Mouse (Mus musculus) gastrocnemius, postnatal 4 days (tissue): ENCODE results near the gene Zdhhc20. TPM values are rescaled to one million over a fixed set of nuclear protein-coding genes. Genes with fewer than 3 reads are reported as not detected.
A peak's percentile ranks its signal among the peaks of the same experiment; 100 is the strongest.
"Not testable (repeated sequence)": the region's sequence is repeated elsewhere in the genome, so short reads cannot be mapped to it uniquely, and the experiment has no call there.

Experiments used
- DNase-seq, 2 experiments: peaks; one replicate each; pipeline ENCODE4 v3.0.0; 2021 to 2022; ENCODE audit warnings: low spot score in 2 of 2, mixed read lengths in 2 of 2
- long read RNA-seq, 2 experiments: library from polyadenylated mRNA; stranded (forward); transcript quantifications; one replicate each; pipeline ENCODE4 v2.0.0; 2021
- total RNA-seq, 2 experiments: library from RNA; stranded (reverse); gene quantifications; 2 replicates each; pipeline ENCODE4 v1.2.3; 2021

Zdhhc20 gene
- total RNA-seq = 10 to 100 TPM; 27.2 to 28.2 TPM
- long read RNA-seq, experiment 1, full-length matches to known transcripts = 18 of 36 reads
- long read RNA-seq, experiment 1, partial matches to known transcripts = 1 of 36 reads
- long read RNA-seq, experiment 1, other reads (novel, unspliced or antisense) = 17 of 36 reads
- long read RNA-seq, experiment 2, full-length matches to known transcripts = 21 of 61 reads
- long read RNA-seq, experiment 2, partial matches to known transcripts = 4 of 61 reads
- long read RNA-seq, experiment 2, other reads (novel, unspliced or antisense) = 36 of 61 reads

DNA sequence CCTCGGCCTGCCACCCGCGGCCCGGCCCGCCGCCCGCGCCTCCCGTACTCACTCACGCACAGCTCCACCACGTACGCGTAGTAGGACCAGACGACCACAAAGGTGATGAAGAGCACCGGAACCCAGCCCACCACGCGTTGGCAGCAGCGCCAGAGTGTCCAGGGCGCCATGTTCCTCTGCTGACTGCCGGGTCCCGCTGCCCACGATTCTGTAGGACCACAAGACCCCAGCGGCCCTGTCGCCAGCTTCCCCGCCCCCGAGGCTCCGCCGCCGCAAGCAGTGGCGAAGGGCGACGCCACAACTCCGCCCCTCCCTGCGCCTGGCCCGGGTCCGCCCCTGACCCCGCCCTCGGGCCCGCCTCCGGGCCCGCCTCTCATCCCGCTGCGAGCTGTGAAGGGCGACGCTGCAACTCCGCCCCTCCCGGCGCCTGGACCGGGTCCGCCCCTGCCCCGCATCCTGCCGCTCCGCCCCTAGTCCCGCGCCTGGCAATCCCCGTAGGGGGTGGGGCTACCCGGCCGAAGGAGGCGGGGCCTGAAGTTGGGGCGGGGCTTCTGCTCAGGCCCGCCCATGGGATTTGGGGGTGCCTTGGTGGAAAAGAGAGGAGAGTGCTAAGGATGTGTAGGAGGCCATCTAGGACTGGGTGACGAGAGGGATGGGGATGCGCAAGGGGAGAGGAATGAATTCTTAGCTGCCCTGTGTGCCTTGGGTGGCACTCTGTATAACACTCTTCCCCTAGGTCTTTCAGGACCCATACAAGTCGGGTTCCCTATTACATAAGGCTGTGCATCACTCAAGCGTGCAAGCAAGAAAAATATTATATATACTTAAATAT is at the start of gene Zdhhc20:
Gene Zdhhc20 (minus strand): TSS at position 266 of the 832 bp plus-strand sequence.
- peak; percentile 94 to 95 for DNase-seq

DNA sequence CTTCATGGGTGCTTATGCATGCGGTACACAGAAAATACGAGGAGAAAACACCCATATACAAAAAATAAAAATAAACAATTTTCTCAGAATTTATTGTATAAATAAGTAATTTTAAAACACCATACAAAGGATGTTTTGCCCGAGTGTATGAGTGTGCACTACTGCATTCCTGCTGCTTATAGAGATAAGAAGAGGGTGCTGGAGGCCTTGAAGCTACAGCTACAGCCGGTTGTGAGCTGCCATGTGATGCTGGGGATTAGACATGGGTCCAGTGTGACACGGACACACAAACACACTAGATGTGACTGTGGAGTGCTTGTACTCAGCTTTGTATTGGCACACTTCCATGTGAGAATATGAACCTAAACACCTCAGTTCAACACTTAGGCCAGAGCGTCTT is 47.2 kb upstream of the Zdhhc20 start:
- DNase-seq = no peak

DNA sequence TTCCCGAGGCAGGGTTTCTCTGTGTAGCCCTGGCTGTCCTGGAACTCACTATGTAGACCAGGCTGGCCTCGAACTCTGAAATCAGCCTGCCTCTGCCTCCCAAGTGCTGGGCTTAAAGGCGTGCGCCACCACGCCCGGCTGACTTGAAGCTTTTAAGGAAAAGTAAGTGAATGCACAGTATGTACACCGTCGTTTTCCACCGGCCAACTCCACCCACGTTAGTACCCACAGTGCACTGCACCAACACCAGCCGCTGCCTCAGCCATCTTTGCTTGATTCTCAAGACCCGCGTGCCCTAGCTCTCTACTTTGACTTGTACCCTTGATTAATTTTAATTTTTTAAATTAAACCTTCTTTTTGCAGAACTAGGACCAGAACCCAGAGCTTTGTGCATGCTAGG is 44.6 kb upstream of the Zdhhc20 start:
- no peak for DNase-seq

DNA sequence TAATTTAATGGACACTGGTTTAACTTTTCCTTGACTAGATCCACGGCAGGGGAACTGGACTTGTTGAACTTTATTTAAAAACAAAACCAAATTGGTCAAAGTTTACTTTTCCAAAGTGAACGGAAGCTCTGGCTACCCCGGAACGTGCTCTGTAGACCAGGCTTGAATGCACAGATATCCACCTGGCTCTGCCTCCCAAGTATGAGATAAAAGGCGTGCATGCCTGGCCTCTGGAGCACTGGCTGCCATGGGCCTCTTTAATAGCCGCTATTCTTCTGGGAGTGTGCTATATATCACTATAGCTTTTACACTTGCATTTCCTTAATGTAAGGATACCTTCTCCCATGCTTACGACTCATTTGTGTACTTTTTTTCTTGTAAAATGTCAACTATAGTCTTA is 43.5 kb upstream of the Zdhhc20 start:
- DNase-seq = no peak

DNA sequence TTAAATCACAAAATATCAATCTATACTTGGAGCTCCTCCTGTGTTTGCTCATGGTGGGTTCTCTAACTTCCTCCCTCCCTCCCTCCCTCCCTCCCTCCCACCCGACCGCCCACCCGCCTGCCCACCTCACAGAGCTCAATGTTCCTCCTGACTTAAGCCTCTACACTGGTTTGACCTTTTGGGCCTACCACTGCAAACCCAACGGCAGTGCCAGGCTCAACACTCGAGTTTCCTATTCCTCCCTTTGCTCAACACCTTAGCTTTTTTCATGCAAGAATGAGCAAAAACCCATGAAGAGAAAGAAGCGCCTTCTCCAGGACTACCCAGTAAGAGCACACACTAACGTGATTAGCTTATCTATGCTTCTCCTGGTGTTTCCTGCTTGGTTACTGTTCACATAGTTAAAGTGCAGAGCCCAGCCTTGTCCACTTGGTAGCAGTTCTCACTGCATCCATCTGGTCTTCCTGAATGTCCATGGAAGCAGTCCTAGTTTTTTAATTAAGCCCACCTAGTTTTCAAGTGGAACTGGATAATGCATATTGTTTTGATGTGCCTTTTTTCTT is 42.9 kb upstream of the Zdhhc20 start:
- DNase-seq = no peak

DNA sequence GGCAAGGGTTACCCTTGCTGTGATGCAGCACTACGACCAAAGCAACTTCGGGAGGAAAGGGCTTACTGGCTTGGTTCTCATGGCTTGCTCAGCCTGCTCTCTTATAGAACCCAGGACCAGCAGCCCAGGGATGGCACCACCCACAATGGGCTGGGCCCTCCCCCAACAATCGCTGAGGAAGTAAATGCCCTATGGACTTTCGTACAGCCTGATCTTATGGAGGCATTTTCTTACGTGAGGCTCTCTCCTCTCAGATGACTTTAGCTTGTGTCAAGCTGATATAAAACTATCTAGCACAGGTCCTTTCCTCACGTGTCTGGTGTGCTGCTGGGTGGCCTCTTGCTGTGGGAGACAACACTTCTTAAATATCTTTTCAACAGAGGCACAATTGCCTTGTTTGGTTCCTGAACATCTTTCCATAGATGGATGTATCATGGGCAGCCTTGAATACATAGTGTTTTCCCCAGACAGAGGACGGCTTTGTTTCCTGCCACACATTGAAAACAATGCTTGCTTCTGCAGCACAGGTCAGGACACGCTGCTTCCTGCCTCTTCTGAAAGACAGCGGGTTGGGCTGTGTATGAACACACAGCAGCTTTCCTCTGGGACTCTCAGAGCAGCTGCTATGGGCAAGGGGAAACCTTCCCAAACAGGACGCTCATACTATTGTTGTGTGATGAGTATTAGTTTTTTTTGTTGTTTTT is 31.5 kb upstream of the Zdhhc20 start:
- peak in 1 of 2 experiments; percentile 22 for DNase-seq

DNA sequence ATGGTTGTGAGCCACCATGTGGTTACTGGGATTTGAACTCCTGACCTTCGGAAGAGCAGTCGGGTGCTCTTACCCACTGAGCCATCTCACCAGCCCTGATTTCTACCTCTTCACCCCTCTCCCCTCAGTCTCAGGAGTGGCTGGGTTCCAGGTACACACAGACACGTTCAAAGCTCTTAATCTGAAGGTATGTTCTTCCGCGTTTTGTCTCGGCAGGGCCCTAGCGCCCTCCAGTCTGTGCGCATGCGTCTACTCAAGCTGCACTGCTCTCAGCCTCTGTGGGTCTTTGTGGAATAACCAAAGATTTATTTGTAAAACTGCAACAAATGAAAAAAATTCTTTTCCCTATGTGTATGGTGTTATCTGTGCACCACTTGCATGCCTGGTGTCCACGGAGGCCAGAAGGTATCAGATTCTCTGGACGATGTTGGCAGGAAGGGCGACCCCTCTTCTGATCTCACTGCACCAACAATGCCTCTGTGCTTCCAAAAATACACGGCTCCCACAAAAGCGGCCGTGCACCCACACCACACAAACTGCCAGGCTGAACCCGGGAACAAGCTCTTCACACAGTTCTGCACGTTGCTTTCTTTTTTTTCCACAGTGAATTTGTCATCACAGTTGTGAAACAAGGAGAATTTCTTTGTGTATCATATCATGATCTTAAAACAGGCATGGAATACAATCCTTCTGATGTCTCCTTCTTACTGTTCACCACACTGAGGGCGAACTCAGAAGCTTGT is 30.7 kb upstream of the Zdhhc20 start:
- DNase-seq = no peak

DNA sequence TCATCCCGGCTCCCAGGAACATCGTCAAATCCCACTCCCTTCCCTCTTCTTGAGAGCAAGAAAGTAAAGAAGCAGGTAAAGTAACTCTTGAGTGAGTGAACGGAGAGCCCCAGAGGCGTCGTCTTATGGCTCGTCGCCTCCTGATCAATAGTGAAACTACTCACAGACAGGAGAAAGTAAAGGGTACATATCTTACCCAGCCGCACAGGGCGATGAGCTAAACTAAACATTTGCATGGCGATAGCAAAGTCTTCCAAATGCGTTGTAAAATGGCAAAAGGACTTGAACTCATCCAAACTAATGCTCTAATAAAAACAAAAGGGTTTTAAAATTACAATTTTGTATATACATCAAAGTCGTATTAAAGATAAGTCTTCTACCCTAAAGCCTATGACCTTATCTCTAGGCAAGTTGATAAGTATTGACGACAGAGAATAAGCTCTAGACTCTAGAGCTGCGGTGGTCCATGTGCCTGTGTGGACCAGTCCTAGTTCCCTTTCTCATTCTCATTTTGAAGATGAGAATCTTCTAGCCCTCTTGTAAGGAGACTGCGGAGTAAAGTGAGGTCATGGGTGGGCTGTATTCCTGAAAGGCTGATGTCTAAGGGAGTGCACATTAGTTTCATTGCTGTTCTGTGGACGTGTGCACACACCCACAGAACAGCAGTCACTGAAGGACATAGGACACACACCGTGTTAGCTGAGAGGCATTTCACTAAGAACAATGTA is 29.2 kb upstream of the Zdhhc20 start:
- DNase-seq = no peak

DNA sequence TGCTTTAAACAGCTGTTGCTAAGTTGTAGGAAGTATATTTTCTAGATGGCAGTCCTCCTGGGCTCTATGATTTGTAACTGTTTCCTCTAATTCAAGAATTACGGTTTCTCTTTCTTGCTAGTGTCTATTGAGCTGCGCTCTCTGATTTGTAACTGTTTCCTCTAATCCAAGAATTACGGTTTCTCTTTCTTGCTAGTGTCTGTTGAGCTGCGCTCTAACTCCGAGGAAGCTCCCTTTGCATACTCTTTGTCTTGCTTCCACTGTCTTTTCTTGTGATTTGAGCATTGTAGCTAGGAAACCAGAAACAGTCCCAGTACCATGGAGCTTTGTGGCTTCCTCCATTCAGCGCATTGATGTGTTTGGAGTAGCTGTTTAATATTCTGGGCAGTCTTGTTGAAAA is 25.3 kb upstream of the Zdhhc20 start:
- DNase-seq = no peak

DNA sequence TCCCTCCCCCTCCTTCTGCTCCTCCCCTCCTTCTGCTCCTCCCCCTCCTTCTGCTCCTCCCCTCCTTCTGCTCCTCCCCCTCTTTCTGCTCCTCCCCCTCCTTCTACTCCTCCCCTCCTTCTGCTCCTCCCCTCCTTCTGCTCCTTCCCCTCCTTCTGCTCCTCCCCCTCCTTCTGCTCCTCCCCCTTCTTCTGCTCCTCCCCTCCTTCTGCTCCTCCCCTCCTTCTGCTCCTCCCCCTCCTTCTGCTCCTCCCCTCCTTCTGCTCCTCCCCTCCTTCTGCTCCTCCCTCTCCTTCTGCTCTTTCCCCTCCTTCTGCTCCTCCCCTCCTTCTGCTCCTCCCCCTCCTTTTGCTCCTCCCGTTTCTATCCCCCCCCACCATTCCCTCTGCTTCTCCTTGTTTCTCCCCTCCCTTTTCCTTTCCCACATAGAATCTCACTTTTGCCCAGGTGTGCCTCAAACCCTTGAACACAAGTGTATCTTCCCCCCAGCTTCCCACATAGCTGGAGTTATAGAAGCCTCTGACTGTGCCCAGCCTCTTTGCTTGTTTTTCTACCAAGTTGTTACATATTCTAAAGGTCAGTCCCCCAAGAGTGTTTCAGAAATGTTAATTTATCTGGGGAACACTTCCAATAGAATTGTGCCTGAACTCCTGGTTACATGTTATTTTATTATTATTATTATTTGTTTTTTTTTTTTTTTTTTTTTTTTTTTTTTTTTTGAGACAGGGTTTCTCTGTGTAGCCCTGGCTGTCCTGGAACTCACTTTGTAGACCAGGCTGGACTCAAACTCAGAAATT is 22.3 kb upstream of the Zdhhc20 start:
- DNase-seq = not testable (repeated sequence)

DNA sequence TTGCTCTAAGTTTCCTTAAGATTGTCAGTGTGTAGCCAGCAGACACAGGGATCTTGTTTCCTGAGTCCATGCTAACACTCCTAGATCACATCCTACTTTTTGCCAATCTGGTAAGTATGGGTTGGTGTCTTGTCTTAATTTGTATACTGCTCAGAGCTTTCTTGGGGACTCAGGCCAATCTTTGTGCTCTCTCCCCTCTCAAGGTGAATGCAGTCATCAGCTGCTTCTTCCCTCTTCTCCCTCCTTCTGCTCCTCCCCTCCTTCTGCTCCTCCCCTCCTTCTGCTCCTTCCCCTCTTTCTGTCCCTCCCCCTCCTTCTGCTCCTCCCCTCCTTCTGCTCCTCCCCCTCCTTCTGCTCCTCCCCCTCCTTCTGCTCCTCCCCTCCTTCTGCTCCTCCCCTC is 21.7 kb upstream of the Zdhhc20 start:
- not testable (repeated sequence) for DNase-seq

DNA sequence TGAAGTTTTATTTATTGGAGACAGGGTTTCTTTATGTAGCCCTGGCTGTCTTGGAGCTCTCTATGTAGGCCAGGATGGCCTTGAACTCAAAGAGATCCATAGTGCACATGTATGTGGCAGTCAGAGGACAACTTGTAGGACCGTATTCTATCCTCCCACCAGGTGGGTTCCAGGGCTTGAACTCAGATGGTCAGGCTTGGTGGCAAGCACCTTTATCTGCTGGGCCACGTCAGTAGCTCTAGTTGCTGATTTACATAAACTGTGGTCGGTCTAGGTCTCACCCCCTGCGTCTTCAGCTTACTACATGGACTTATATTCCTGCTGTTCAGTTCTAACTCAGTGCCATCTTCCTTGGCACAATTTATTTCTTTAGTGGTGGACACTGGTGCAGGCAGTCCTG is 21.2 kb upstream of the Zdhhc20 start:
- no peak for DNase-seq

DNA sequence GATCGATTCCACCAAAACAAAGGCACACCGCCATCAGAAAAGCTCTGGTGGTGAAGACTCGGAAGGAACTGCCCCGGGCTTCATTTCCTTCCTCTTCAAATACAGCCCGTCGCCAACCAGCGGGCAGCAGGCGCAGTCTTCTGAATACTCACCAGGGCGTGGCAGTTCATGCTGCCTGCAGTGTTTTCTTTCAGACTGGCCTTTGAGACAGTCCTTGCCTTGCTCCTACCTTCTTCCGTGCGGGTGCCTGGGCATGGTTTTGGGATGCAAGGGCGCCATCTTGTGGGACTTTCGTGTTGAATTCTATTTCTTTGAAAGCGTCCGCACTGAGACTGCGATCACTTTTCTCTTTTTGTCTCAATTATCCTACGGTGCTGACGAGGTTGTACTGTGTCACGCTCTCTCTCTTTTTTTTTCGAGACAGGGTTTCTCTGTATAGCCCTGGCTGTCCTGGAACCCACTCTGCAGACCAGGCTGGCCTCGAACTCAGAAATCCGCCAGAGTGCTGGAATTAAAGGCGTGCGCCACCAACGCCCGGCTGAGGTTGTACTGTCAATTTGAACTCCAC is 20.5 kb upstream of the Zdhhc20 start:
- DNase-seq = peak; percentile 54 to 81

DNA sequence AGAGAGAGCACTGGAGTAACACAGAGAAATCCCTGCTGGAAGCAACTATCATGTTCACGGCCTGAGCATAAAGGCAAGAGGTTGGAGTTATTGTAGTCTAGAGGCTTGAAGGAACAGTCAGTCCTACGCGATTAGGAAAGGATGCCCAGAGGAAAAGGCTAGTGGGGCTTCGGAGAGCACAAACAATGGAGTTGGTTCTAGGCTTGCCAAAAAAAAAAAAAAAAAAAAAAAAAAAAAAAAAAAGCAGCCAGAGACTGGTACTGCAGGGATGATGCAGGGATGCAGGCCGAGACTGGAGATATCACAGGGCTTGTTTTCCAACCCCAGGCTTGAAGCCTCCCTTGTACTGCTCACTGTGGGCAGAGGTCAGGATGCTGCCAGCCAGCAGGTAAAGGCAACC is 19.2 kb upstream of the Zdhhc20 start:
- no peak for DNase-seq

DNA sequence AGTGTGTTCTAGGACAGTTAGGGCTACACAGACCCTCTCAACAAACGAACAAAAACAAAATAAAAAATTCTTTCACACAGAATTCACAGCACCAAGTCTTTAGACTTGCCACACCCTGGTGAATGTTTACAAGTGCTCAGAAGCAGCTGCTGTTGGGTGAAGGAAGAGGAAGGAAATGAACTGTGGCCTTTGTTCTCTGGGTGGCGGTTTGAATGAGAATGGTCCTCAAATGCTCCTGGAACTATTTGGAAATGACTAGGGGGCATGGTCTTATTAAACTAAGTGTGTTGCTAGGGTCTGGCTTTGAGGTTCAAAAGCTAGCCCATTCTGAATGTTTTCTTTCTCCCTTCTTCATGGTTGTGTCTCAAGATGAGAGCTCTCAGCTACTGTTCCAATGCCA is 18.4 kb upstream of the Zdhhc20 start:
- no peak for DNase-seq

DNA sequence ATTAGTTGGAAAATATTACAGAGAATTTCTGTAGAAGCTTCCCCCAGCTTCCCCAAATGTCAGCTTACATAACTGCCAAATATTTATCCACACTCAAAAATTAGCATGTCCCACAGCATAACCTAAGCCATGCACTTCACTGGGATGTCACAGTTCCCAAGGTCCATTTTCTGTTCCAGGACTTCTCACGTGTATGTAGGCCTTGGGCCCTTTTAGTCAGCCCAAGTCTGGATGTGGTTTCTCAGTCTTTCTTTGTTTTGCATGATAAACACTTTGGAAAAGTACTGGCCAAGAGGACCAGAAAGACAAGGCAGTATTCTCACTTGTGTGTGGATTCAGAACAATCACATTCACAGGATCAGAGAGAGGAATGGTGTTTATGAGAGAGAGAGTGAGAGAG is 11.9 kb upstream of the Zdhhc20 start:
- DNase-seq = no peak

DNA sequence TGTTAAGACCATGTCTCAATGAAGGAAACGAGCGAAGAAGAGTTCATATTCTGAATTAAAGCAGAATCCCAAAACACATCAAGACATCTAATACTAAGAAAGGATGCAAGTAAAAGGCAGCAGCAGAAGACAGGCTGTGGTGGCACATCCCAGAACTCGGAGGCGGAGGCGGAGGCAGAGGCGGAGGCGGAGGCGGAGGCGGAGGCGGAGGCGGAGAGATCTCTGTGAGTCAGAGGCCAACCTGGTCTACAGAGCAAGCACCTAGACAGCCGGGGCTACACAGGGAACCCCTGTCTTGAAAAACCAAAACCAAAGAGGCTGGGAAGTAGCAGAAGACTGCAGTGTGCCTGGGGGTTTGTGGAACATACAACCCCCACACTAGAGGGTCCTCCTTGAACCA is 6.8 kb upstream of the Zdhhc20 start:
- DNase-seq = no peak

DNA sequence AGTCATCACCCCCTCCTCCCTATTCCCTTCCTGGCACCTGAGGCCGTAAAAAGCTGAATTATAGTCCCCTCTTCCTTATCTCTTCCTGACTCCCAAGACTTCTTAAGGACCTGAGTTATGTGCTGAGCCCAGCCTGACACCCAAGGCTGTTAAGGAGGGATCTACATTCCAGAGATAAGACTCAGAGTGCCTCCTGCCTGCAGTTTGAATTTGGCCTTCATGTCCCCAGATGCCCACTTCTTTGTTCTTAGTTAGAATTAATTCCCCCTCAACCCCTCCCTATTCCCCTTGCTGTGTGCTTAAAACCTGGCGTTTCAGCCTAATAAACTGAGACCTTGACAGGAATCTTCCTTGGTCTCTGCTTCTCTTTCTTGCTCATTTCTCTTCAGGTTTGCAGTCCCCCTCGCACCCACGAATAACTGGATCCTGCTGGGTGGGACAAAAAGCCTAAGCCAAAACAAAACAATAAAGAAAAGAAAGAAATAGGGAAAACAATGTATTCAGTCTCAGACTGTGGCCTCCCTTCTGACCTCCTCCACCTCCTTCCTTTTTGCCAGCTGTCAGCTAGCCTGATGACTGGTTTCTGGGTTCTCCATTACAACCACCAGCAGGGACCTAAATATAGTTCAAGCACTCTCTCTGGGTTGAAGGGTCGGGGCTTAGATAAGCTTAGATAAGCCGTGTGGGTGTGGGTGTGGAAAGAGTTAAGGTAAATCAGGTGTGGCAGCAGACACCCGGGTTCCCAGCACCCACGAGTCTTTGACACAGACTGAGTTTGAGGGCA is 6.2 kb upstream of the Zdhhc20 start:
- not testable (repeated sequence) for DNase-seq
